Mouse (Mus musculus): Measurements from ENCODE around the gene Olfr364-ps1. TPM values are rescaled to one million over a fixed set of nuclear protein-coding genes. Genes with fewer than 3 reads are reported as not detected.

The Olfr364-ps1 gene
- total RNA-seq (2021): not detected
- long read RNA-seq, experiment 1: 0 reads
- long read RNA-seq, experiment 2: 0 reads

- no peak for DNase-seq
Measured at GRCm38 (mm10) chr2:37139022-37139421, at the start of gene Olfr364-ps1. TSS of gene Olfr364-ps1 (plus strand) at chr2:37139322.

DNA sequence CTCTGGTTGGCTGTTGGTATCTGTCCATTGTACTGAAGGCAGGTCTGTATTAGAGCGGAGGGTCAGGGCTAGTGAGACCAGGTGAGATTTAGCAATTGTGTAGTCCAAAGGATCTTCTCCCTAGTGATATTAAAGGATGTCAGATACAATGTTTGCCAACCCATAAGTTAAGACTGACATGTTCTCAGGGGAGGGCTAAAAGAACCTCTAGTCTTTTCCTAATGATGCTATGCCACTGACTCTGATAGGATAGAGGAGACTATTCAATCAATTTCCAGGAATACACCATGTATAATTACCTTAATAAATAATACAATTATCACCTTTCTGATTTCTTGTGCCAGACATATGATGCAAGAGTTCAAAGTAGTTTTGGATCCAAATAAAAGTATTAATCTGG lies 21.3 kb upstream of the Olfr364-ps1 start, which contains the start of gene Olfr362:
Olfr362 (minus strand) TSS at position 101 of the 400 bp plus-strand sequence.
- DNase-seq: no peak

GRCm38 (mm10) chr2:37187898-37188297 lies 48.8 kb downstream of the Olfr364-ps1 start, which contains the start of gene Olfr365:
TSS of gene Olfr365 (plus strand) at chr2:37188198.
- DNase-seq: no peak

Other genes starting within 250 kb of the Olfr364-ps1 start
- gene Olfr353, start 246.4 kb upstream of the Olfr364-ps1 start, total RNA-seq (2021): not detected
- not detected for gene Olfr354, start 233.6 kb upstream of the Olfr364-ps1 start, total RNA-seq (2021)
- not detected for gene Olfr355, start 210.4 kb upstream of the Olfr364-ps1 start, total RNA-seq (2021)
- not detected for gene Olfr356, start 202.2 kb upstream of the Olfr364-ps1 start, total RNA-seq (2021)
- not detected for gene Olfr357, start 145.5 kb upstream of the Olfr364-ps1 start, total RNA-seq (2021)
- not detected for gene Olfr358, start 130.0 kb upstream of the Olfr364-ps1 start, total RNA-seq (2021)
- gene Olfr360, start 73.6 kb upstream of the Olfr364-ps1 start, total RNA-seq (2021): not detected
- gene Olfr361, start 50.0 kb upstream of the Olfr364-ps1 start, total RNA-seq (2021): not detected
- gene Olfr362, start 21.4 kb upstream of the Olfr364-ps1 start, total RNA-seq (2021): not detected
- gene Olfr365, start 48.9 kb downstream of the Olfr364-ps1 start, total RNA-seq (2021): not detected
- gene Olfr366, start 72.3 kb downstream of the Olfr364-ps1 start, total RNA-seq (2021): not detected
- gene Olfr368, start 187.2 kb downstream of the Olfr364-ps1 start, total RNA-seq (2021): not detected
- gene Pdcl, start 220.0 kb downstream of the Olfr364-ps1 start, total RNA-seq (2021): 10 to 100 TPM; 16.4 to 16.7 TPM